Mouse (Mus musculus) lung, postnatal 14 days (tissue): ENCODE results near the gene Tcp11.

ENCODE experiments used
- DNase-seq: peaks from one replicate; pipeline ENCODE4 v3.0.0; 2021

Gene Tcp11

GRCm38 (mm10) chr17:28082863-28083262 is 2.4 kb upstream of the Tcp11 start:
- no peak for DNase-seq

GRCm38 (mm10) chr17:28081856-28082255 is 1.4 kb upstream of the Tcp11 start:
- no peak for DNase-seq

GRCm38 (mm10) chr17:28081385-28081784 is 946 bp upstream of the Tcp11 start:
- peak; percentile 53 for DNase-seq

GRCm38 (mm10) chr17:28080817-28081165 is 352 bp upstream of the Tcp11 start:
- DNase-seq, result no peak

- DNase-seq, result peak; percentile 92
Observed at GRCm38 (mm10) chr17:28079618-28080017, 821 bp downstream of the Tcp11 start.

- no peak for DNase-seq
Observed at GRCm38 (mm10) chr17:28078028-28078427, 2.4 kb downstream of the Tcp11 start.

- no peak for DNase-seq
Observed at GRCm38 (mm10) chr17:28074486-28074885, 6.0 kb downstream of the Tcp11 start.

GRCm38 (mm10) chr17:28072730-28073129 is 7.7 kb downstream of the Tcp11 start:
- DNase-seq, result no peak

- peak; percentile 52 for DNase-seq
Observed at GRCm38 (mm10) chr17:28070256-28070655, 10.2 kb downstream of the Tcp11 start.

- DNase-seq, result no peak
Observed at GRCm38 (mm10) chr17:28069446-28069845, 11.0 kb downstream of the Tcp11 start.

- no peak for DNase-seq
Observed at GRCm38 (mm10) chr17:28067303-28067702, 13.1 kb downstream of the Tcp11 start.

GRCm38 (mm10) chr17:28063163-28063562 is 17.3 kb downstream of the Tcp11 start:
- no peak for DNase-seq

- no peak for DNase-seq
Observed at GRCm38 (mm10) chr17:28062710-28063109, 17.7 kb downstream of the Tcp11 start.

- DNase-seq, result peak; percentile 39
Observed at GRCm38 (mm10) chr17:28061472-28061871, 19.0 kb downstream of the Tcp11 start.

- DNase-seq, result no peak
Observed at GRCm38 (mm10) chr17:28060681-28061080, 19.8 kb downstream of the Tcp11 start.

GRCm38 (mm10) chr17:28058346-28058745 is 22.1 kb downstream of the Tcp11 start:
- no peak for DNase-seq

GRCm38 (mm10) chr17:28052293-28052863 is 28.1 kb downstream of the Tcp11 start:
- no peak for DNase-seq

GRCm38 (mm10) chr17:28050210-28050609 is 30.2 kb downstream of the Tcp11 start:
- DNase-seq, result peak; percentile 62

GRCm38 (mm10) chr17:28048425-28048824 is 32.0 kb downstream of the Tcp11 start:
- DNase-seq, result peak; percentile 49

- no peak for DNase-seq
Observed at GRCm38 (mm10) chr17:28047520-28047919, 32.9 kb downstream of the Tcp11 start.

- no peak for DNase-seq
Observed at GRCm38 (mm10) chr17:28047017-28047416, 33.4 kb downstream of the Tcp11 start.

GRCm38 (mm10) chr17:28042299-28042771 is 38.1 kb downstream of the Tcp11 start:
- peak; percentile 57 for DNase-seq

GRCm38 (mm10) chr17:28041298-28041697 is 39.1 kb downstream of the Tcp11 start:
- no peak for DNase-seq

GRCm38 (mm10) chr17:28040620-28041019 is 39.8 kb downstream of the Tcp11 start:
- no peak for DNase-seq
